Comparison of ENCODE assay signal across 16 mouse cellular contexts in genomic region chr3:37608926-37609325, GRCm38 (mm10). TPM values are rescaled to one million over a fixed set of nuclear protein-coding genes. Genes with fewer than 3 reads are reported as not detected.
A peak's percentile ranks its signal among the peaks of the same experiment; 100 is the strongest.
DNase-seq lines count a peak whose midpoint lies in the region; ATAC-seq and TF ChIP-seq lines count a peak whose summit lies in the region.
"Had no signal": no experiment of that assay in that cellular context is flagged by ENCODE, and none has a peak within 500 bp of the region (broad histone marks: within the 10 kb centered on the region; RNA-seq: fewer than 3 reads in every experiment).

No protein-coding gene starts in this region.

- H3K9ac ChIP-seq in intestine, postnatal 0 days (ENCODE audit: low read depth, low read length) = no peak overlapping the region
- no peak overlapping the region for H3K9ac ChIP-seq in intestine, embryonic 16.5 days (ENCODE audit: low read depth, low read length)
- H3K9ac ChIP-seq: hindbrain, embryonic 12.5 days; liver, embryonic 13.5 days had no signal

- H3K4me3 ChIP-seq in intestine, postnatal 0 days (ENCODE audit: low read depth, low read length) = no peak overlapping the region
- no peak overlapping the region for H3K4me3 ChIP-seq in intestine, embryonic 16.5 days (ENCODE audit: low read length)
- H3K4me3 ChIP-seq in thymus, adult 2 months (ENCODE audit: control insufficient read depth, insufficient read depth, low read length) = no peak overlapping the region
- no peak overlapping the region for H3K4me3 ChIP-seq in limb, embryonic 10.5 days
- H3K4me3 ChIP-seq: hindbrain, embryonic 12.5 days; liver, embryonic 13.5 days; megakaryocyte, embryonic 14.5 days; myocyte had no signal

- WGBS in intestine, postnatal 0 days = 88% methylated on average over 4 of the region's 4 CpGs
- 89% methylated on average over 4 of the region's 4 CpGs for WGBS in intestine, embryonic 16.5 days
- 97% methylated on average over 4 of the region's 4 CpGs for WGBS in thymus, adult 2 months
- 82% methylated on average over 4 of the region's 4 CpGs for WGBS in limb, embryonic 10.5 days

- no peak for ATAC-seq in intestine, postnatal 0 days
- no peak for ATAC-seq in intestine, embryonic 16.5 days

- peak; percentile 52 for TF ChIP-seq CTCF in intestine, postnatal 0 days (IDR thresholded peaks at IDR 0.05; ENCODE audit: low read depth)
- TF ChIP-seq CTCF in thymus, adult 2 months (IDR thresholded peaks at IDR 0.05; ENCODE audit: borderline replicate concordance, control insufficient read depth, extremely low read depth, insufficient read depth, low read length, poor library complexity) = no peak

- no peaks in the 10 kb centered on the region for H3K27me3 ChIP-seq in intestine, postnatal 0 days (replicated peaks; ENCODE audit: control insufficient read depth, insufficient read depth, low read length)
- no peaks in the 10 kb centered on the region for H3K27me3 ChIP-seq in intestine, embryonic 16.5 days (replicated peaks; ENCODE audit: control insufficient read depth, insufficient read depth, low read length)
- H3K27me3 ChIP-seq in thymus, adult 2 months (ENCODE audit: control insufficient read depth, insufficient read depth, low read length) = no peaks in the 10 kb centered on the region
- no peaks in the 10 kb centered on the region for H3K27me3 ChIP-seq in limb, embryonic 10.5 days (ENCODE audit: low read depth, poor library complexity, severe bottlenecking)
- H3K27me3 ChIP-seq: hindbrain, embryonic 12.5 days had no signal

- no peak overlapping the region for H3K4me2 ChIP-seq in intestine, postnatal 0 days (replicated peaks; ENCODE audit: low read depth)
- no peak overlapping the region for H3K4me2 ChIP-seq in intestine, embryonic 16.5 days (ENCODE audit: low read depth, low read length)
- H3K4me2 ChIP-seq: heart, embryonic 11.5 days; hindbrain, embryonic 12.5 days; liver, embryonic 13.5 days had no signal

- H3K36me3 ChIP-seq in intestine, postnatal 0 days (ENCODE audit: control insufficient read depth, insufficient read depth) = no peaks in the 10 kb centered on the region
- no peaks in the 10 kb centered on the region for H3K36me3 ChIP-seq in intestine, embryonic 16.5 days (ENCODE audit: control insufficient read depth, insufficient read depth, low read length)
- no peaks in the 10 kb centered on the region for H3K36me3 ChIP-seq in thymus, adult 2 months (ENCODE audit: control insufficient read depth, insufficient read depth, low read length)
- no peaks in the 10 kb centered on the region for H3K36me3 ChIP-seq in limb, embryonic 10.5 days
- H3K36me3 ChIP-seq: hindbrain, embryonic 12.5 days; liver, embryonic 13.5 days had no signal

- no peaks in the 10 kb centered on the region for H3K4me1 ChIP-seq in intestine, postnatal 0 days (replicated peaks; ENCODE audit: control insufficient read depth, insufficient read depth, low read length)
- H3K4me1 ChIP-seq in intestine, embryonic 16.5 days (ENCODE audit: control insufficient read depth, insufficient read depth, low read length) = peaks cover 3% of the 10 kb centered on the region; the same call in 1 of the 2 replicates
- H3K4me1 ChIP-seq in thymus, adult 2 months (replicated peaks; ENCODE audit: control insufficient read depth, insufficient read depth, low read length) = peaks cover 12% of the 10 kb centered on the region
- peaks cover 9% of the 10 kb centered on the region; the same call in 1 of the 2 replicates for H3K4me1 ChIP-seq in limb, embryonic 10.5 days

- H3K27ac ChIP-seq in intestine, postnatal 0 days (ENCODE audit: low read depth, low read length) = no peak overlapping the region
- H3K27ac ChIP-seq in intestine, embryonic 16.5 days (ENCODE audit: low read length) = no peak overlapping the region
- H3K27ac ChIP-seq in thymus, adult 2 months (ENCODE audit: control insufficient read depth, insufficient read depth, low read length) = no peak overlapping the region
- H3K27ac ChIP-seq in limb, embryonic 10.5 days = no peak overlapping the region
- H3K27ac ChIP-seq: hindbrain, embryonic 12.5 days; liver, embryonic 13.5 days had no signal

- DNase-seq in thymus, adult 2 months = peak; percentile 35
- no peak for DNase-seq in thymus, postnatal 0 days (ENCODE audit: low spot score)
- peak; percentile 33 for DNase-seq in NIH3T3 (ENCODE audit: low read depth)
- DNase-seq in thymus, postnatal 4 days = peak; percentile 58
- DNase-seq in T-cell, adult 2 months (ENCODE audit: low spot score) = no peak
- no peak for DNase-seq in limb, embryonic 10.5 days (ENCODE audit: low spot score)
- DNase-seq: adrenal gland, postnatal 10 days; cerebellum, adult 18-20 months; layer of hippocampus, postnatal 36 days; liver, embryonic 13.5 days had no signal

- no peaks in the 10 kb centered on the region for H3K9me3 ChIP-seq in intestine, postnatal 0 days (ENCODE audit: control insufficient read depth)
- no peaks in the 10 kb centered on the region for H3K9me3 ChIP-seq in intestine, embryonic 16.5 days (ENCODE audit: control insufficient read depth, low read length)
- H3K9me3 ChIP-seq in limb, embryonic 10.5 days (replicated peaks) = no peaks in the 10 kb centered on the region
- H3K9me3 ChIP-seq: liver, embryonic 13.5 days had no signal

- no peak for TF ChIP-seq POLR2A in thymus, adult 2 months (IDR thresholded peaks at IDR 0.05; ENCODE audit: control insufficient read depth, extremely low read depth, insufficient read depth, low read length, poor library complexity)

RNA-seq across cellular contexts. Expression of gene Spry1, which starts 30.8 kb away (rescaled TPM):
- 7.9 and 9.2 TPM in 2 replicates for polyA plus RNA-seq in intestine, postnatal 0 days (2015; fragmentation: Nextera tagmentation; extraction: Ambion mirVana)
- 11.3 and 13.4 TPM in 2 replicates for polyA plus RNA-seq in intestine, embryonic 16.5 days (2015; fragmentation: Nextera tagmentation; extraction: Ambion mirVana)
- polyA plus RNA-seq in thymus, adult 2 months (2012; rRNA removed) = 10.0 and 12.7 TPM in 2 replicates
- polyA plus RNA-seq in thymus, postnatal 0 days (2015; fragmentation: Nextera tagmentation; extraction: Ambion mirVana) = 3.2 and 4.5 TPM in 2 replicates
- 28.0 and 32.6 TPM in 2 replicates for polyA plus RNA-seq in limb, embryonic 10.5 days (2016; fragmentation: Nextera tagmentation; extraction: Ambion mirVana)

Comparison
In these comparisons a context has a peak if more than half of its experiments do, and no peak if none do; other contexts are left out.
1. DNase-seq: peak in thymus, adult 2 months (single experiment), NIH3T3 (single experiment) and thymus, postnatal 4 days (single experiment); none in thymus, postnatal 0 days (single experiment), T-cell, adult 2 months (single experiment) and limb, embryonic 10.5 days (single experiment).